Mouse (Mus musculus) kidney, embryonic 15.5 days (tissue): ENCODE measurements around the gene Ppp3ca. TPM values are rescaled to one million over a fixed set of nuclear protein-coding genes. Genes with fewer than 3 reads are reported as not detected.

Source experiments
- ATAC-seq: fragments of 200-750 bp; cut with Nextera tagmentation; replicated peaks from 2 replicates; pipeline ENCODE4 v1.8.0; 2017; ENCODE audit warnings: moderate TSS enrichment; ENCODE audit not compliant: low FRiP score
- H3K27ac ChIP-seq: fragments of 300-500 bp; sonication (generic); 2 replicates; pipeline ENCODE4 v1.5.1; 2015; ENCODE audit warnings: mild to moderate bottlenecking, inconsistent platforms
- H3K27me3 ChIP-seq: fragments of 300-500 bp; sonication (generic); 2 replicates; pipeline ENCODE4 v1.6.1; 2015; ENCODE audit warnings: inconsistent platforms
- H3K36me3 ChIP-seq: fragments of 300-500 bp; sonication (generic); 2 replicates; pipeline ENCODE4 v1.6.1; 2015; ENCODE audit warnings: inconsistent platforms
- H3K4me1 ChIP-seq: fragments of 300-500 bp; sonication (generic); 2 replicates; pipeline ENCODE4 v1.6.1; 2015; ENCODE audit warnings: inconsistent platforms
- H3K4me2 ChIP-seq: fragments of 300-500 bp; sonication (generic); 2 replicates; pipeline ENCODE4 v1.6.1; 2015; ENCODE audit warnings: moderate library complexity, mild to moderate bottlenecking, inconsistent platforms
- H3K4me3 ChIP-seq: fragments of 300-500 bp; sonication (generic); replicated peaks from 2 replicates; pipeline ENCODE4 v1.5.1; 2015; ENCODE audit warnings: mild to moderate bottlenecking, inconsistent platforms
- H3K9ac ChIP-seq: fragments of 300-500 bp; sonication (generic); 2 replicates; pipeline ENCODE4 v1.6.1; 2015; ENCODE audit warnings: mild to moderate bottlenecking, inconsistent platforms
- H3K9me3 ChIP-seq: fragments of 300-500 bp; sonication (generic); replicated peaks from 2 replicates; pipeline ENCODE4 v1.6.1; 2016; ENCODE audit warnings: inconsistent platforms
- WGBS: fragments of 180-500 bp; shearing (Covaris S2); methylation state at CpG from one replicate; pipeline ENCODE4 v1.1.7; 2015; ENCODE audit warnings: mixed read lengths; 5-methylcytosine and 5-hydroxymethylcytosine counted together
- polyA plus RNA-seq: library from polyadenylated mRNA; unstranded; fragments of >200 nt; fragmentation: Nextera tagmentation; extraction: Ambion mirVana; gene quantifications from 2 replicates; pipeline ENCODE4 v1.2.1, GENCODE M21; 2015

Ppp3ca gene
- polyA plus RNA-seq, 1 experiment from 2014 or later, result 64.0 TPM

DNA sequence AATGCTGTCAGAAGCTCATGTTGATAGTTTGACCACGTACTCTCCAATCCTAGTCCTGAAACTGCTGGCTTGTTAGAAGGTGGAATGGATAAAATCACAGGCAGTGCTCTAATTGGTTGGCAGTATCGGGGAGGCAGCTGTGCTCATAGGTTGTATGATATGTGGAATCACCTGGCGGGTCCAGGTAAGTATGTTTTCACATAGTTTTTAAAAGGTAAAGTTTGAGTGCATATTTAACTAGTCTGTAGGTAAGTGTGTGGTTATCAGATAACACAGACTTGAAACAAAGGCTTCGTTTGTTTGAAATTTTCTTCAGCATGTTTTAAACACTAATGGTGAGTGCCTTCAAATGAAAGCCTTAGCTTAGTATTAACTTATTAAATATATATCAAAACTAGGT lies 136.0 kb downstream of the Ppp3ca start:
- Histone ChIP-seq H3K9me3 (no peaks in the 10 kb centered on the region), H3K4me2 (no peak overlapping the region), H3K4me1 (no peaks in the 10 kb centered on the region), H3K4me3 (no peak overlapping the region), H3K27me3 (no peaks in the 10 kb centered on the region), H3K27ac (no peak overlapping the region), H3K36me3 (no peaks in the 10 kb centered on the region), H3K9ac (no peak overlapping the region)
- ATAC-seq, result no peak
- WGBS, result 84% methylated on average over 4 of the region's 4 CpGs

DNA sequence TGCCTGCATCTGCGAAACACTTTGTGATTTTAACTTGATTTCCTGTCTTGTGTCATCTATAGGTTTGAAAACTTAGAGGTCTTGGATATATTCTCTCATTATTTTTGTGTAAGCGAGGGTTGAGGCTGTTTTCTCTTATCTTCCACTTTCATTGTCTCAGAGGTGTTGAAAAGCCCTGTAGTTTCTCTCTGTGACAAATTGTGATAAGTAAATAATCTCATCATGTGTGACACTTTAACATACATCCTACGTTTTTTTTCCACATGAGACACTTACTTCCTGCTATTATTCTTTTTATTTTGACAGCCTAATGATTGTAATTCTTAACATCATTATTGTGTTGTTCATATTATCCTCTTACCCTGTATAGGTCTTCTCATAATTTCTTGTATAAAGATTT lies 140.3 kb downstream of the Ppp3ca start:
- no peak for ATAC-seq
- Histone ChIP-seq H3K9ac (no peak overlapping the region), H3K27me3 (no peaks in the 10 kb centered on the region), H3K4me1 (no peaks in the 10 kb centered on the region), H3K36me3 (no peaks in the 10 kb centered on the region), H3K4me2 (no peak overlapping the region), H3K27ac (no peak overlapping the region), H3K4me3 (no peak overlapping the region), H3K9me3 (no peaks in the 10 kb centered on the region)
- WGBS, result 64% methylated on average over 3 of the region's 3 CpGs

DNA sequence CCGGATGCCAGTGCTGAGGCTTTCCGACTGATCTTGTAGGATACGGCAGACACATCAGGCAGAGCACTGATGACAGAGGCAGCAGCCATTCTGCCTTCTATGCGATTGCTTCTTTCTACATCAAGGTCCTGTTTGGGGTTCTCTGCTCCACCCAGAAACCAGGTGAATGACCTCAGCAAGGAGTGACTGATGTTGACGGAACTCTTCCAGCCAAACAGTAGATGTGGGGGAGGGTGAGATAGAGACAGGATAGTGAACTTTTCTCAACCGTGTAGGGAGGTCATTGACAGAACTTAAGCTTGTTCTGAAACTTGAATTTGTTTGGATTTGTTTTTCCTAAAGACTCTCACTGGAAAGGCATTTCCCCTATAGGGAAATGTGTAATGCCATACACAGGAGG lies 142.2 kb downstream of the Ppp3ca start:
- Histone ChIP-seq H3K9ac (no peak overlapping the region), H3K4me3 (no peak overlapping the region), H3K27ac (no peak overlapping the region), H3K9me3 (no peaks in the 10 kb centered on the region), H3K36me3 (no peaks in the 10 kb centered on the region), H3K27me3 (no peaks in the 10 kb centered on the region), H3K4me2 (no peak overlapping the region), H3K4me1 (no peaks in the 10 kb centered on the region)
- no peak for ATAC-seq
- 65% methylated on average over 6 of the region's 6 CpGs for WGBS

DNA sequence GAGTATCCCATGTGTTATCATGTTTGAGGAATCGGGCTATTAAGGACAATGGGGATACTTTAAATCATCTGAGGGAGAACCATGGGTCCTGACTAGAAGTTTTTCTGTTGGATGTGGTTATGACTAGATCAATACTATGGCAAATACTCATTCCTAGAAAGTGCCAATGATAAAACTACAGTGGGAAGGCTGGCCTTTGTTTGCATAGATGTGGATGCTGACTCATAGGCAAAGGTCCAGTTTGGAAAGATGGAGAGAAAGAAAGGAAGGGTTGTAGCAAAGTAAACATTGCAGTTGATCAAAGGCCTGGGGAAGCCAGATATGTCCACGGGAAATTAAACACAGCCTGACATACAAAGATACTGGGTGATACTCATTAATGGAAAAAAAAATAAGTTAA lies 142.9 kb downstream of the Ppp3ca start:
- Histone ChIP-seq H3K4me1 (no peaks in the 10 kb centered on the region), H3K4me2 (no peak overlapping the region), H3K27me3 (no peaks in the 10 kb centered on the region), H3K9ac (no peak overlapping the region), H3K4me3 (no peak overlapping the region), H3K36me3 (no peaks in the 10 kb centered on the region), H3K27ac (no peak overlapping the region), H3K9me3 (no peaks in the 10 kb centered on the region)
- ATAC-seq, result no peak
- 82% methylated on average over 2 of the region's 2 CpGs for WGBS

DNA sequence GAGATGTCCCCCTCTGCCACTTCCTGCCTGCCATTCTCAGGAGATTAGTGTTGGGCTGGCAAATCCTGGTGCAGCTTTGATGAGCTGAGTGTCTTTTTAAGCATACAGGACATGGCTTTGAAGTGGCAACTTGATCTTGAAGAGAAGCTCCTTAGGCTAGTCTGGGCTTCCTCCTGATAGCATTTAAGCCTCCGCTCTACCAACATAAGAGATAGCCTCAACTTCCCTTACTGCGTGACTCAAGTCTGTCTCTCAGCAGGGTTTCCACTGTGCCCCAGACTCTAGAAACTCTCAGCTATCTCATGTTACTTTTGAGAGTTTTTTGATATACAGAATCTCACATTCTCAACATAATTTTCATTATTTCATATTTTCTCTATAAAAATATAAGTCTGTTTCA lies 144.0 kb downstream of the Ppp3ca start:
- WGBS, result 84% methylated on average over 2 of the region's 2 CpGs

DNA sequence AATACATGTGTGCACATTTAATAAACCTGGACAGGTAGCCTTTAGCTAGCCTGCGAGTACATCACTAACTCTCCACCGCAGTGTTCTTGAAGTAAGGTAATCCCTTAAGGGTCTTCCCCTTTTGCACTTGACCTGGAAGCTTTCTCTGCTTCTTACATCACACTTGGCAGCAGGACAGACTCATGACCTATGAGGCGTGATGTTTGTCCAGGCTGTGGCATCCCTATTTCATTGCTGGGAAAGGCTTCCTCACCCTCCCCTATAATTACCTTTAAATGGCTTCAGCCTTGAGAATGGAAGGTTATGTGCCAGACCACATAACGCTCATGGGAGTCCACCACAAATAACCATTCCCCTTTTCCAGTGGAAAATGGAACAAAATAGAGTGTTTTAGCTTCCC lies 145.0 kb downstream of the Ppp3ca start:
- H3K27me3 ChIP-seq, result no peaks in the 10 kb centered on the region
- WGBS, result 65% methylated on average over 4 of the region's 4 CpGs
- no peak overlapping the region for H3K9ac ChIP-seq
- H3K9me3 ChIP-seq, result no peaks in the 10 kb centered on the region
- H3K36me3 ChIP-seq, result no peaks in the 10 kb centered on the region
- no peaks in the 10 kb centered on the region for H3K4me1 ChIP-seq
- H3K27ac ChIP-seq, result no peak overlapping the region
- no peak for ATAC-seq
- no peak overlapping the region for H3K4me2 ChIP-seq
- no peak overlapping the region for H3K4me3 ChIP-seq

More for the DNA sequence above, 144.0 kb downstream of the Ppp3ca start:
- Histone ChIP-seq H3K27me3 (no peaks in the 10 kb centered on the region), H3K9me3 (no peaks in the 10 kb centered on the region), H3K4me3 (no peak overlapping the region), H3K36me3 (no peaks in the 10 kb centered on the region), H3K4me1 (no peaks in the 10 kb centered on the region), H3K9ac (no peak overlapping the region), H3K4me2 (no peak overlapping the region), H3K27ac (no peak overlapping the region)
- ATAC-seq, result no peak

DNA sequence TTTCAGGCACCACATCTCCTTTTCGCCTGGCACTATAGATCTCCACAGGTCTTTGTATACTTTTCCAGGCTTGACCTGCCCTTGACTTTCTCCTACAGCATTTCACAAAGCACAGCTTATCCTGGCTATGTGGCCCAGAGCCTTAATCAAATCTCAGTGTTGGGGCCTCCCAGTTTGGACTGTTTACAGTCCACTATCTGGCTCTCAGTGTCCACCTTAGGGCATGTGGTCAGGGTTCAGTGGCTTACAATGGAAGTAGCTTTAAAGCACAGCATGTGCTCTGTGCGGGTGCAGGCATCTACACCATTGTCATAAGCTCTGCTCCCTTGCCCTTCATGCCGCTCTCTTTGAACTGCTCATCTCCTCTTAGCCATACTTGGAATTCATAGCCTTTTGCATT lies 146.4 kb downstream of the Ppp3ca start:
- Histone ChIP-seq H3K4me1 (no peaks in the 10 kb centered on the region), H3K36me3 (no peaks in the 10 kb centered on the region), H3K9me3 (no peaks in the 10 kb centered on the region), H3K4me3 (no peak overlapping the region), H3K27ac (no peak overlapping the region), H3K9ac (no peak overlapping the region), H3K27me3 (no peaks in the 10 kb centered on the region), H3K4me2 (no peak overlapping the region)
- ATAC-seq, result no peak
- 89% methylated on average over 3 of the region's 3 CpGs for WGBS

DNA sequence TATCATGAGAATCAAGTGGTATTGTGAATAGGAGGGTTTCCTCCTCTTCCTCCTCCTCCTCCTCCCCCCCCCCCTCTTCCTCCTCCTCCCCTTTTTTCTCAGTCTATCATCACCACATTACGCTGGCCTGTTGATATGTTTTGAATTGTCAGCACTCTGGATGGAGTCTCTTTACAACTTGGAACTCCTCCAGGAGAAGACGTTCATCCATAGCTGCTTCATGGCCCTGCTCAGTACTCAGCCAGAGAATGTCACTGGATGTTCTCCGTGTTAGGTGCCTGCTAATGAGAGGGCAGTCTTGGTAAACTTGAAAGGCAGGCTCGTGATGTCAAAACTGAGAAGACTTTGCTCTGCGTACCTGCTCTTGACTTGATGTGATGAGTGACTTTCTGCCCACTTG lies 149.1 kb downstream of the Ppp3ca start:
- Histone ChIP-seq H3K27ac (no peak overlapping the region), H3K27me3 (no peaks in the 10 kb centered on the region), H3K36me3 (peaks cover 5% of the 10 kb centered on the region; the same call in 1 of the 2 replicates), H3K4me1 (no peaks in the 10 kb centered on the region), H3K9ac (no peak overlapping the region), H3K4me3 (no peak overlapping the region), H3K4me2 (no peak overlapping the region), H3K9me3 (no peaks in the 10 kb centered on the region)
- 68% methylated on average over 5 of the region's 5 CpGs for WGBS
- ATAC-seq, result no peak

DNA sequence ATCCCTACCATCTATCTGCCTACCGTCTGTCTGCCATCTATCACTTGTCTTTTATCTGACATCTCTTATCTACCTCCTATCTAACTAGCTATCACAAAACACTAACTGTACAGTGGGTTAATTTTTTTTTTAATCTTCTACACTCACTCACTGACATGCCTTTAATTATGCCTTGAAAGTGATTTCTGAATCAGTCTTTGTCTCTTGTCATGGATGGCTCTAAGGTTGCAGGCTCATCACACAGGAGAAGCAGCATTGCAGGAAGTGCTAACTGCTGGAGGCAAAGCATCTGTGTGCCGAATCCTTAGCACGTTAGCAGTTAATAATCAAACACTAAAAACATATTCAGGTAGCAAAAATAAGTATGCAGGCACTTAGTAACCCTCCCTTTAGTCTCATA lies 151.1 kb downstream of the Ppp3ca start:
- ATAC-seq, result no peak
- no peaks in the 10 kb centered on the region for H3K9me3 ChIP-seq
- peaks cover 5% of the 10 kb centered on the region; the same call in 1 of the 2 replicates for H3K36me3 ChIP-seq
- H3K4me2 ChIP-seq, result no peak overlapping the region
- no peak overlapping the region for H3K27ac ChIP-seq
- WGBS, result 68% methylated on average over 3 of the region's 3 CpGs
- H3K4me1 ChIP-seq, result no peaks in the 10 kb centered on the region
- H3K27me3 ChIP-seq, result no peaks in the 10 kb centered on the region
- H3K9ac ChIP-seq, result no peak overlapping the region
- no peak overlapping the region for H3K4me3 ChIP-seq

DNA sequence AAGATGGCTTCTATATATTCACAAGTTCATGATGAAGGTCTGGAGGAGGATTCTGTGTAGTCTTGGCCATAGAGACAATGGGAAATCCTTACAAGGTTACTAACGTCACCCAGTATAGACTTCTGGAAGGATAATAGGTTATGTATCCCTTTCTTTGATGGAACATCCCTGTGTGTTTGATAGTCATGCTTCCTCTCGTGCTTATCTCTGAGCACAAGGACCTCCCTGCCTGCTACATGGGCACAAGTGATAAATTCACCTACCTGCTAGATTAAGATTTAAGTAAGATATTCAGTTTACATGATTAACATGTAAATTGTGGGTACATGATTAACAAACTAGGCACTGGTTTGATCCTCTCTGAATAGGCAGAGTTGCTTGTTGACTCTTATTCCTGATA lies 152.1 kb downstream of the Ppp3ca start:
- no peak overlapping the region for H3K9ac ChIP-seq
- no peak overlapping the region for H3K4me3 ChIP-seq
- peaks cover 5% of the 10 kb centered on the region; the same call in 1 of the 2 replicates for H3K36me3 ChIP-seq
- no peaks in the 10 kb centered on the region for H3K4me1 ChIP-seq
- no peak for ATAC-seq
- no peaks in the 10 kb centered on the region for H3K9me3 ChIP-seq
- no peaks in the 10 kb centered on the region for H3K27me3 ChIP-seq
- WGBS, result 81% methylated on average over 2 of the region's 2 CpGs
- no peak overlapping the region for H3K27ac ChIP-seq
- no peak overlapping the region for H3K4me2 ChIP-seq

DNA sequence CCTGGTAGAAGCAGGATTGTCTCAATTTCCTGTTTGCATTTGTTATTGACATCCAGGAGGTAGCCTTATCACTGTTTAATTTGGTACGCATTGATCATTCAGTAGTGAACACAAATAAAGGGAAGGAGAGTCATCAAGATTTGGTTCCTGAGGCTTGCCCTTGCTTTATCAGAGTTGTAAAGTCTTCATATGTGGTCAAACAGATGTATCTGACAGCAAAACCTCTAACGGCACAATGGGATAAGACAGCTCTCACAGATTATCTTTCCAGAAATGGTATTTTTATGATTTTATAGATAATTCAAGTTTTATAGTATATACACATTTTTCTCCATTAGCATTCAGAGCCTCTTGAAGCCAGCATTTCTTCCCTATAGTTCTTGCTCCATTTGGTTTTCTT lies 152.5 kb downstream of the Ppp3ca start:
- Histone ChIP-seq H3K4me1 (no peaks in the 10 kb centered on the region), H3K4me3 (no peak overlapping the region), H3K4me2 (no peak overlapping the region), H3K9me3 (no peaks in the 10 kb centered on the region), H3K36me3 (peaks cover 5% of the 10 kb centered on the region; the same call in 1 of the 2 replicates), H3K9ac (no peak overlapping the region), H3K27me3 (no peaks in the 10 kb centered on the region), H3K27ac (no peak overlapping the region)
- ATAC-seq, result no peak
- WGBS, result 92% methylated on average over 2 of the region's 2 CpGs

DNA sequence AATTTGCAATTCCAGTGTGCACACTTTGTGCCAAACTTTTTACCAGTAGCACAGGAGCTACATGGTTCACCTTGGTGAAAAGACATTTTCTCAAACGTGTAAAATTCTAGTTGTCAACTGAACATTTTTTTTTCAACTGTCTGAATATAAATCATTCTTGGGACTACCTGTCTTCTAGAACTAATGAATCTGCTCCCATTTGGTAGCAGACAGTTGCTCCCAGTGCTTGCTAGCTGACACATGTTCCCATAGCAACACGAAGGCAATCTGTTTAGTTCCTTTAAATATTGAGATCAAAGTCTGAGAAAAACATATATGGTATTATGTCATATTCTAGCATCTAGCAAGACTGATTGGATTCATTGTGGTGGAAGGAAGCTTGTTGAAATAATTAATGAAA lies 158.5 kb downstream of the Ppp3ca start:
- Histone ChIP-seq H3K4me1 (peaks cover 15% of the 10 kb centered on the region), H3K4me2 (no peak overlapping the region), H3K27ac (no peak overlapping the region), H3K9ac (no peak overlapping the region), H3K27me3 (no peaks in the 10 kb centered on the region), H3K36me3 (peaks cover 5% of the 10 kb centered on the region; the same call in 1 of the 2 replicates), H3K9me3 (no peaks in the 10 kb centered on the region), H3K4me3 (no peak overlapping the region)
- no peak for ATAC-seq
- 60% methylated on average over 2 of the region's 2 CpGs for WGBS

DNA sequence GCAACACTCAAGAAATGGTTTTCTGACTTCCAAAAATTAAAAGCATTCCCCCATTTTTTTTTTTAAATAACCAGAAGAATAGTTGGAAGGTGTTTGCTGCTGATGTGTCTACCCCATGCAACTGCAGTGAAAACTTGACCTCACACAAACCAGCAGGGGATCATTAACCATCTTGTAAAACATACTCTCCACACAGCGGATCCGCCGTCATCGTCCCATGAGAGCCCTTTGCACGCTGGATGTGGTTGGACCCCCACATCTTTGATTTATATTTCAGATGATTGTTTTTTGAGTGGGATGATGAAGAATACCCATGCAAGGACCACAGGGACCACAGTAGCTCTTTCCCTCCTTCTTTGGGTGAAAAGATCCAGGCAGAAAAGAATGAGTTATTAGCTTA lies 159.2 kb downstream of the Ppp3ca start:
- H3K9ac ChIP-seq, result no peak overlapping the region
- H3K36me3 ChIP-seq, result no peaks in the 10 kb centered on the region
- no peak overlapping the region for H3K27ac ChIP-seq
- H3K9me3 ChIP-seq, result no peaks in the 10 kb centered on the region
- H3K4me3 ChIP-seq, result no peak overlapping the region
- ATAC-seq, result no peak
- no peaks in the 10 kb centered on the region for H3K27me3 ChIP-seq
- H3K4me1 ChIP-seq, result peaks cover 22% of the 10 kb centered on the region
- no peak overlapping the region for H3K4me2 ChIP-seq
- WGBS, result 47% methylated on average over 5 of the region's 5 CpGs
